Mouse (Mus musculus) forebrain, embryonic 11.5 days (tissue): Measurements from ENCODE around the gene Dapk1. TPM values are rescaled to one million over a fixed set of nuclear protein-coding genes. Genes with fewer than 3 reads are reported as not detected.

Source experiments
- ATAC-seq: fragments of 200-750 bp; cut with Nextera tagmentation; replicated peaks from 2 replicates; pipeline ENCODE4 v1.8.0; 2017; ENCODE audit warnings: moderate TSS enrichment; ENCODE audit not compliant: low FRiP score
- DNase-seq: peaks from one replicate; pipeline ENCODE4 v3.0.0-alpha.2; 2017; ENCODE audit warnings: low spot score
- H3K27ac ChIP-seq: fragments of 300-500 bp; sonication (generic); 2 replicates; pipeline ENCODE4 v1.5.1; 2014; ENCODE audit warnings: low read depth, low read length
- H3K27me3 ChIP-seq: fragments of 300-500 bp; sonication (generic); 2 replicates; pipeline ENCODE4 v1.6.1; 2014; ENCODE audit warnings: mild to moderate bottlenecking, low read length, mixed read lengths; ENCODE audit not compliant: control insufficient read depth, insufficient read depth
- H3K36me3 ChIP-seq: fragments of 300-500 bp; sonication (generic); 2 replicates; pipeline ENCODE4 v1.6.1; 2014; ENCODE audit warnings: mild to moderate bottlenecking, low read length, moderate library complexity, mixed read lengths; ENCODE audit not compliant: control insufficient read depth, insufficient read depth
- H3K4me1 ChIP-seq: fragments of 300-500 bp; sonication (generic); replicated peaks from 2 replicates; pipeline ENCODE4 v1.6.1; 2014; ENCODE audit warnings: low read length, mixed read lengths; ENCODE audit not compliant: control insufficient read depth, insufficient read depth
- H3K4me2 ChIP-seq: fragments of 300-500 bp; sonication (generic); 2 replicates; pipeline ENCODE4 v1.6.1; 2014; ENCODE audit warnings: low read depth, mild to moderate bottlenecking, low read length, moderate library complexity, mixed read lengths; ENCODE audit not compliant: severe bottlenecking
- H3K4me3 ChIP-seq: fragments of 300-500 bp; sonication (generic); 2 replicates; pipeline ENCODE4 v1.5.1; 2014; ENCODE audit warnings: low read depth, low read length
- H3K9ac ChIP-seq: fragments of 300-500 bp; sonication (generic); 2 replicates; pipeline ENCODE4 v1.6.1; 2014; ENCODE audit warnings: low read length
- H3K9me3 ChIP-seq: fragments of 300-500 bp; sonication (generic); 2 replicates; pipeline ENCODE4 v1.6.1; 2016; ENCODE audit warnings: low read length, mixed read lengths; ENCODE audit not compliant: control insufficient read depth
- WGBS: fragments of 180-500 bp; shearing (Covaris S2); extraction: QIAGEN DNeasy Blood & Tissue Kit; methylation state at CpG from one replicate; pipeline ENCODE4 v1.1.7; 2014; 5-methylcytosine and 5-hydroxymethylcytosine counted together
- polyA plus RNA-seq: library from polyadenylated mRNA; unstranded; fragments of >200 nt; fragmentation: Nextera tagmentation; extraction: Ambion mirVana; gene quantifications from 2 replicates; pipeline ENCODE4 v1.2.1, GENCODE M21; 2014

Gene Dapk1
- polyA plus RNA-seq, 1 experiment from 2014 or later: 25.3 TPM

DNA sequence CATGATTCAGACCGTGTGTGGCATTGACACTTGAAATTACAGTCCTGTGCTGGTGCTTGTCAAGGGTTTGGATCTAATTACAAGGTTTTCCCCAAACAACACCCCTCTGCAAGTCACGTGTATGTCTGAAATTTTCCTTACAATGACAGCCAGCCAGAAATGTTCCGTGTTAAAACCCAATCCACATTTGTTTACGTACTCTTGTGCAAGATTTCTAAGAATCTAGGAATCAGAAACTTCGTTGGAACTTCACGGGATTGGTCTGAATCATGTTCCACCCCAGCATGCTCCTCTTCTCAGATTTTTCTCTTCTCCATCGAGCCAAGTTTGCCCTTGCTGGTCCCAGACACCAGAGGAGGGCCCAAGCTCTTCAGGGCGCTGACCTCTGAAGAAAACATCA, 27.8 kb upstream of the Dapk1 start:
- Histone ChIP-seq H3K4me1 (no peaks in the 10 kb centered on the region), H3K9ac (no peak overlapping the region), H3K36me3 (no peaks in the 10 kb centered on the region), H3K27ac (no peak overlapping the region), H3K9me3 (no peaks in the 10 kb centered on the region), H3K4me2 (no peak overlapping the region), H3K27me3 (no peaks in the 10 kb centered on the region), H3K4me3 (no peak overlapping the region)
- DNase-seq: no peak
- WGBS: 83% methylated on average over 8 of the region's 8 CpGs
- ATAC-seq: no peak

GRCm38 (mm10) chr13:60578541-60578940, 23.2 kb upstream of the Dapk1 start:
- Histone ChIP-seq H3K27me3 (no peaks in the 10 kb centered on the region), H3K9me3 (no peaks in the 10 kb centered on the region), H3K4me3 (no peak overlapping the region), H3K36me3 (no peaks in the 10 kb centered on the region), H3K27ac (no peak overlapping the region), H3K9ac (no peak overlapping the region), H3K4me1 (no peaks in the 10 kb centered on the region), H3K4me2 (no peak overlapping the region)
- no peak for DNase-seq
- WGBS: 82% methylated on average over 3 of the region's 3 CpGs
- no peak for ATAC-seq

DNA sequence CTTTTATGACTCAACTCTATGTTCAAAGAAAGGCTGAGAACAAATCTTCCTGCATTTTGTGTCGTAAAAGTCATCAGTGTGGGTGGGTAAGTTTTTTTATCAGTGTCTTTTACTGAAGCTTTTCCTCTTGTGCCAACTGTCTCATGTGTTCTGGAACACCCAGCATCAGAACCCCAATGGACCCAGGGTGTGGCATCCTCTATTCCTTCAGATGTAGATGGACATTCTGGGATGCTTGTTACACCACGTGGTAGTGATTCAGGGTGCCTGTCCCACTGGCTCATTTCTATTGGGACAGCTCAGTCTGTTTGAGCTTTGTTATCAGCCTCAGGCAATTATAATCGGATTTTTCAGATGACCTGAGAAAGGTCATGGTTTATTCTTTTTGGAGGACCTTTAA, 6.9 kb upstream of the Dapk1 start:
- ATAC-seq: no peak
- Histone ChIP-seq H3K9ac (no peak overlapping the region), H3K27me3 (no peaks in the 10 kb centered on the region)

GRCm38 (mm10) chr13:60595519-60595918, 6.2 kb upstream of the Dapk1 start:
- WGBS: 96% methylated on average over 6 of the region's 6 CpGs
- Histone ChIP-seq H3K4me3 (no peak overlapping the region), H3K9me3 (no peaks in the 10 kb centered on the region), H3K27me3 (no peaks in the 10 kb centered on the region), H3K9ac (no peak overlapping the region), H3K27ac (no peak overlapping the region), H3K4me1 (no peaks in the 10 kb centered on the region), H3K36me3 (no peaks in the 10 kb centered on the region), H3K4me2 (no peak overlapping the region)
- DNase-seq (no peak), ATAC-seq (no peak)

More for the DNA sequence above, 6.9 kb upstream of the Dapk1 start:
- 84% methylated on average over 3 of the region's 3 CpGs for WGBS
- H3K36me3 ChIP-seq: no peaks in the 10 kb centered on the region
- H3K4me3 ChIP-seq: no peak overlapping the region
- no peak overlapping the region for H3K27ac ChIP-seq
- H3K4me1 ChIP-seq: no peaks in the 10 kb centered on the region
- DNase-seq: no peak
- no peaks in the 10 kb centered on the region for H3K9me3 ChIP-seq
- no peak overlapping the region for H3K4me2 ChIP-seq

- WGBS: 8% methylated on average over 34 of the region's 34 CpGs
Measured at GRCm38 (mm10) chr13:60602416-60603251, 887 bp downstream of the Dapk1 start.

GRCm38 (mm10) chr13:60603252-60603562, 1.5 kb downstream of the Dapk1 start:
- Histone ChIP-seq H3K4me1 (no peaks in the 10 kb centered on the region), H3K9ac (peak overlapping the region; percentile 91), H3K9me3 (no peaks in the 10 kb centered on the region), H3K4me3 (peak overlapping the region; percentile 75), H3K4me2 (peak overlapping the region; percentile 71), H3K27me3 (no peaks in the 10 kb centered on the region), H3K27ac (no peak overlapping the region), H3K36me3 (no peaks in the 10 kb centered on the region; the same call in 1 of the 2 replicates)
- ATAC-seq (no peak), DNase-seq (no peak)
- WGBS: 69% methylated on average over 5 of the region's 5 CpGs

More at GRCm38 (mm10) chr13:60602416-60603251, 887 bp downstream of the Dapk1 start:
- peak; percentile 68 for ATAC-seq
- Histone ChIP-seq H3K4me2 (peak overlapping the region; percentile 71), H3K27me3 (no peaks in the 10 kb centered on the region), H3K9me3 (no peaks in the 10 kb centered on the region), H3K27ac (peak overlapping the region; percentile 66), H3K4me3 (peak overlapping the region; percentile 75), H3K36me3 (no peaks in the 10 kb centered on the region; the same call in 1 of the 2 replicates), H3K9ac (peak overlapping the region; percentile 91), H3K4me1 (no peaks in the 10 kb centered on the region)
- DNase-seq: peak; percentile 61

GRCm38 (mm10) chr13:60607411-60607810, 5.7 kb downstream of the Dapk1 start:
- no peak overlapping the region for H3K4me2 ChIP-seq
- no peak overlapping the region for H3K9ac ChIP-seq
- no peaks in the 10 kb centered on the region; the same call in 1 of the 2 replicates for H3K36me3 ChIP-seq
- 84% methylated on average over 8 of the region's 8 CpGs for WGBS
- no peaks in the 10 kb centered on the region for H3K9me3 ChIP-seq
- H3K4me3 ChIP-seq: no peak overlapping the region
- ATAC-seq: no peak
- H3K4me1 ChIP-seq: peaks cover 4% of the 10 kb centered on the region; the same call in 1 of the 2 replicates
- no peak for DNase-seq
- no peak overlapping the region for H3K27ac ChIP-seq
- H3K27me3 ChIP-seq: no peaks in the 10 kb centered on the region

GRCm38 (mm10) chr13:60608411-60609046, 6.8 kb downstream of the Dapk1 start:
- WGBS: 86% methylated on average over 8 of the region's 8 CpGs
- Histone ChIP-seq H3K27me3 (no peaks in the 10 kb centered on the region), H3K4me3 (no peak overlapping the region), H3K36me3 (no peaks in the 10 kb centered on the region; the same call in 1 of the 2 replicates), H3K9ac (no peak overlapping the region), H3K9me3 (no peaks in the 10 kb centered on the region), H3K4me2 (no peak overlapping the region), H3K4me1 (peaks cover 4% of the 10 kb centered on the region; the same call in 1 of the 2 replicates), H3K27ac (no peak overlapping the region)
- DNase-seq (no peak), ATAC-seq (no peak)
